Mouse (Mus musculus) myocyte (in vitro differentiated cells): ENCODE measurements around the gene Fez1.

Source experiments
- E2F4 ChIP-seq: IDR thresholded peaks from one replicate; pipeline ENCODE4 v1.6.1; 2011; ENCODE audit warnings: mild to moderate bottlenecking, control low read depth, moderate library complexity; ENCODE audit not compliant: insufficient read depth
- MAX ChIP-seq: IDR thresholded peaks from one replicate; pipeline ENCODE4 v1.6.1; 2011; ENCODE audit warnings: low read depth, mild to moderate bottlenecking, control low read depth
- MYOD1 ChIP-seq, 3 experiments: IDR thresholded peaks; one replicate each; pipeline ENCODE4 v1.6.1; 2011; ENCODE audit warnings: control low read depth in 2 of 3, low read depth in 2 of 3, mild to moderate bottlenecking in 2 of 3, moderate library complexity in 1 of 3; ENCODE audit not compliant: insufficient read length in 2 of 3, control insufficient read depth in 1 of 3
- MYOG ChIP-seq, 3 experiments: IDR thresholded peaks; one replicate each; pipeline ENCODE4 v1.6.1; 2011; ENCODE audit warnings: control low read depth in 2 of 3, low read depth in 2 of 3, mild to moderate bottlenecking in 2 of 3; ENCODE audit not compliant: insufficient read length in 2 of 3, control insufficient read depth in 1 of 3, insufficient read depth in 1 of 3
- POLR2A ChIP-seq: IDR thresholded peaks from one replicate; pipeline ENCODE4 v1.6.1; 2011; ENCODE audit warnings: low read depth, mild to moderate bottlenecking, control low read depth, moderate library complexity; ENCODE audit not compliant: insufficient read length
- POLR2AphosphoS2 ChIP-seq: IDR thresholded peaks from one replicate; pipeline ENCODE4 v1.6.1; 2011; ENCODE audit warnings: low read depth, control low read depth; ENCODE audit not compliant: insufficient read length
- TCF12 ChIP-seq: IDR thresholded peaks from one replicate; pipeline ENCODE4 v1.6.1; 2011; ENCODE audit warnings: mild to moderate bottlenecking, control low read depth; ENCODE audit not compliant: poor library complexity, insufficient read depth, severe bottlenecking
- USF1 ChIP-seq: IDR thresholded peaks from one replicate; pipeline ENCODE4 v1.6.1; 2011; ENCODE audit warnings: low read depth, mild to moderate bottlenecking, control low read depth, moderate library complexity

GRCm38 (mm10) chr9:36832529-36832928 lies 10.9 kb downstream of the Fez1 start:
- TF ChIP-seq MYOD1 (IDR thresholded peaks at IDR 0.05; ENCODE audit: control insufficient read depth in 1 of 3, insufficient read length in 2 of 3, low read depth in 2 of 3) (no peak), POLR2A (peak; percentile 29), POLR2AphosphoS2 (no peak), E2F4 (no peak), MAX (no peak), USF1 (no peak), TCF12 (no peak), MYOG (IDR thresholded peaks at IDR 0.05; ENCODE audit: control insufficient read depth in 1 of 3, insufficient read depth in 1 of 3, insufficient read length in 2 of 3, low read depth in 2 of 3) (no peak)
